Mouse (Mus musculus) gastrocnemius, postnatal 36 days (tissue): Measurements from ENCODE around the gene Cpne4. TPM values are rescaled to one million over a fixed set of nuclear protein-coding genes. Genes with fewer than 3 reads are reported as not detected.

Experiments used
- DNase-seq, 2 experiments: peaks; one replicate each; pipeline ENCODE4 v3.0.0; 2022
- intact Hi-C: fragments of 180-260 bp; cut with DNase I; formaldehyde crosslinking; loops from one replicate; pipeline ENCODE4 v1.15.1; 2025
- long read RNA-seq, 2 experiments: library from polyadenylated mRNA; stranded (forward); transcript quantifications; one replicate each; pipeline ENCODE4 v2.0.0; 2021
- total RNA-seq, 2 experiments: library from RNA; stranded (reverse); gene quantifications; 2 replicates each; pipeline ENCODE4 v1.2.3; 2021

Gene Cpne4
- total RNA-seq, result not detected
- long read RNA-seq, experiment 1, result 0 reads
- long read RNA-seq, experiment 2, result 0 reads

- no peak for DNase-seq
- intact Hi-C loops, result no loop called here
These were observed at the start of gene Cpne4 for GRCm38 (mm10) chr9:104546986-104547385. Gene Cpne4 (plus strand): TSS chr9:104547286.

- no peak for DNase-seq
- intact Hi-C loops, result no loop called here
These were observed 31.9 kb upstream of the Cpne4 start for GRCm38 (mm10) chr9:104515187-104515586.

DNA sequence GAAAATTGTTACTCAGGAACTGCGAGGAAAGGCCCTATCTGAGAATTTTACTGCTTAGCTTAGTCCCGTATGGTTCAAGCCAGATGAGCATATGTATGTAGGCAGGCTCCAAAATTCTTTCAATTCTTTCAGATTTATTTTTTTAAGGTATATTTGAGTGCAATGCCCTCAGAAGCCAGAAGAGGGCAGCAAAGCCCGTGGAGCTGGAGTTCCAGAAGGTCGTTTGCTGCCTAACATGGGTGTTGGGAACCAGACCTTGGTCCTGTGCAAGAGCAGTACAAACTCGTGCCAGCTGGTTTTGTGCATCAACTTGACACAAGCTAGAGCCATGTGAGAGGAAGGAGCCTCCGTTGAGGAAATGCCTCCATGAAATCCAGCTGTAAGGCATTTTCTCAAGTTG lies 11.6 kb upstream of the Cpne4 start:
- intact Hi-C loops, result no loop called here
- DNase-seq, result no peak

GRCm38 (mm10) chr9:104565815-104566214 lies 18.7 kb downstream of the Cpne4 start:
- intact Hi-C loops, result no loop called here
- no peak for DNase-seq

DNA sequence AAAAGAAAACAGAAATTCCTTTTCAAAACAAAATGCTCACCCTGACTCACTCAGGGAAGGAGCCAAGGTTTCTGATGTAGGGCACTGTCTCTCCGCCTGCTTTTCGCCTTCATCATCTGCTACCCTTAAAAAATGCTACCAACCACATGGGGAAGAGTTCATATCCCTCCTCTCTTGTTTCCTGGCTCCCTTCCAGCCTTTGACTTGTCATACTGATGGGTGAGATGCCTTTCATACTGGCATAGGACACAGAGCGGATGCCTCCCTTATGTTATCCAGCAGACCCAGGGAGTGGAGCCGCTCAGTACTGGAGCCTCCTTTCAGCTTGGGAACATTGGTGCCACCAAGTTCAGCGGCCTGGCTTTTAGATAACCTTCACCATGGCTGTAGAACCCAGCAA lies 19.4 kb downstream of the Cpne4 start:
- intact Hi-C loops, result no loop called here
- no peak for DNase-seq

DNA sequence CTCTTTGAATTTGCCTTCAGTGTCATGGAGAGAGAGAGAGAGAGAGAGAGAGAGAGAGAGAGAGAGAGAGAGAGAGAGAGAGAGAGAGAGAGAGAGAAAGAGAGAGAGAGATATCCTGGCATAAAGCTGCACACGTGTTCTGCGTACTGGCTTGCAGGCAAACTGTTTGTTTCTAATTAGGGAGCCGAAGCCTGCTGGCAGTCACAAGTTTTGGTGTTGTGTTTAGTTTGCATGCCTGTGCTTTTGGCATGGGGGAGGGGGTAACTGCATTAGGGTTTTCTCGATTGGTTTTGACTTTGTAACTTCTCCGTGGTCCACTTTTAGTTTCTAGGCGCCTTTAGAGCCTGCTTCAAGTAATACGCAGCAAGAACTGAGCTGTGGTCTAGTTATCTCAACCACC lies 20.0 kb downstream of the Cpne4 start:
- intact Hi-C loops, result no loop called here
- DNase-seq, result no peak

GRCm38 (mm10) chr9:104569480-104570167 lies 22.5 kb downstream of the Cpne4 start:
- DNase-seq, result peak; percentile 21 to 24
- intact Hi-C loops, result loop anchor here (5.0 kb wide), 1 partner anchor 818 kb away; no protein-coding TSS in a partner anchor

- intact Hi-C loops, result loop anchor here (5.0 kb wide), 1 partner anchor 814 kb away; no protein-coding TSS in a partner anchor
- no peak for DNase-seq
These were observed 25.8 kb downstream of the Cpne4 start for GRCm38 (mm10) chr9:104572856-104573255.

DNA sequence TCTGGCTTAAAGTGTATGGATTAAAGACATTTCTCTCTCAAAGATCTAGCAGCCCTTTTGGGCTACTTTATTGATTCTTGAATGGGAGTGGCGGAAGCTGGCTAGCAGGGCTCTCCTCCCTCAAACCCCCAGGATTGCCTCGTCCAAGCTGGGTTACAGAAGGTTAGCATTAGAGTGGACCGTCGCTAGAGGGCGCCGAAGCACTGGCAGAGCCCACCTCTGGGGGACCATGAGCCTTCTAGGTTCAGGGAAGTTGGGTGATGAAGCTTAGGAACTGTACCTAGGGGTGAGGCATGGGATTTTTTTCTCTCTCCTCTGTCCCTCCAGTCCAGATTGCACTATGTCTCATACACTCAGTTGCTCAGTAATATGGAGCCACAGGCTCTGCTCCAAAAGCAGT lies 27.4 kb downstream of the Cpne4 start:
- intact Hi-C loops, result loop anchor here (5.0 kb wide), 1 partner anchor 813 kb away; no protein-coding TSS in a partner anchor
- peak in 1 of 2 experiments; percentile 15 for DNase-seq

GRCm38 (mm10) chr9:104581921-104582624 lies 35.0 kb downstream of the Cpne4 start:
- no peak for DNase-seq
- intact Hi-C loops, result no loop called here

- intact Hi-C loops, result no loop called here
- DNase-seq, result no peak
These were observed 35.6 kb downstream of the Cpne4 start for GRCm38 (mm10) chr9:104582675-104583074.

DNA sequence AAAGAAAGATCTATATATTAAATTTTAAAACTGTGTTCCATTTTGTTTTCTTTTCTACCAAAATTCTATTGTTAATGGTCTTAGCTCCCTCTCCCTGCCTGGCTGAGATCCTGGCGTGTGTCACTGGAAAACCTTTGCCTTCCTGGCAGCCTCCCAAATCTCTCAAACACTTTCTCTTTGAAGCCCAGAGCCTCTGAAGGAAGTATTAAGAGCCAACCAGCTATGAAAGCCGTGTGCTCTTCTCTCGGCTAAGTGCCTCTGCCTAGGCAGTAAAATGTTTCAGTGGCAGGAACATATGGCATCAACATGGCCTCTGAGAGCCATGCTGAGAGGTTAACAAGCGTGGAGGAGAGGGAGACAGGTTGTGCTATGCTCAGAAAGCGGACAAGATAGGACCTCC lies 47.5 kb downstream of the Cpne4 start:
- intact Hi-C loops, result no loop called here
- no peak for DNase-seq

GRCm38 (mm10) chr9:104594979-104595378 lies 47.9 kb downstream of the Cpne4 start:
- intact Hi-C loops, result no loop called here
- no peak for DNase-seq

GRCm38 (mm10) chr9:104612523-104612922 lies 65.4 kb downstream of the Cpne4 start:
- DNase-seq, result no peak
- intact Hi-C loops, result no loop called here

DNA sequence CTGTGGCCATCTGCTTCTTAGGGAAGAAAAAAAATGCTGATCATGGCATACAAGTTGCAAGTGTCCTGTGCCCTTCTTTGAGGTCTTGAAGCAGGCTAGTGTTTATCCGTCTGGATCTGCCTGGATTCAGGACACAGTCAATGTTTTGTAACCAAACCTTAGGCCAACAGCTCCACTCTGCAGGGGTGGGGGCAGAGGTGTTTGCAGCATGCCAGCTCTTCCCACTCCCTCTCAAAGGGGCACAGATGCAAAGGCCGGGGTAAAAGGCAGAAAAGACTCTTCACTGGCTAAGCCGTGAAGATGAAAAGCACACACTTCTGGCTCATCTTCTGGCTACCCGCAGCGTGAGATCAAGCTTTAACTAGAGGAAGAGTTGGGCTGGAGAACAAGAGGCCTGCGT lies 69.6 kb downstream of the Cpne4 start:
- no peak for DNase-seq
- intact Hi-C loops, result no loop called here

DNA sequence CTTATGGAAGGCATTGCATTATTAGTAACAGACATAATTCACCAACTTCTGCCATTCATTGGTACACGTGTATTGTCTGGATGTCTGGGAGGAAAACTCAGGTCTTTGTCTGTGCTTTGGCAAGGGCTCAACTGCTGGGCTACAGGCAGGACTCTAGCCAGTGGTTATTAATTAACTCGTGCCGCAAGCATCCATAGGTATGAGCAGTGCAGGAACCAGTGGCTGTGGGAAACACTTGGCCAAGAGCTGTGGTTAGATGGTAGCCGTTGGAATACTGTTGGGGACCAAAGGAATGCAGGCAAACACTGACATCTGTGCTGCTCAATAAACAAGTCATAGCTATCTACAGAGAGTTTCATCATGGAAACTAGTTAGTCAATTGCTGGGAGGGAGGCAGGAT lies 76.5 kb downstream of the Cpne4 start:
- intact Hi-C loops, result no loop called here
- no peak for DNase-seq

DNA sequence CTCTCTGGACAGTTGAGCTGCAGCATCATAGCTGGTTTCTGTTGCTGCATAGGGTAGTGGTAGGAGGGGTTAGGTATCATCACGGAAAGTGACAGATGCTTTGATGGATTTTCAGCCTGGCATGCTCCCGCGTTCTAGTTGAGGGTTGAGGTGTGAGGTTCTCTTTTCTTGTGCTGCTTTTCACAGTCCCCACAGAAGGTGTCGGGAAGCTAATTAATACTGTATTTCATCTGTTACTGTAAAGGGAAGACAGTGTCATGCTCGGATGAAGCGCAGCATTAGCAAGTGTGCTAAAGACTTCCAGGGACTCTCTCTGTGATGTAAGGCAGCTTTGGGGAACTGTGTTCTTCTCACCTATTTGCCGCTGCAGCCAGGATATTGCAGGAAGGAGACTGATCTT lies 80.7 kb downstream of the Cpne4 start:
- intact Hi-C loops, result no loop called here
- DNase-seq, result no peak

DNA sequence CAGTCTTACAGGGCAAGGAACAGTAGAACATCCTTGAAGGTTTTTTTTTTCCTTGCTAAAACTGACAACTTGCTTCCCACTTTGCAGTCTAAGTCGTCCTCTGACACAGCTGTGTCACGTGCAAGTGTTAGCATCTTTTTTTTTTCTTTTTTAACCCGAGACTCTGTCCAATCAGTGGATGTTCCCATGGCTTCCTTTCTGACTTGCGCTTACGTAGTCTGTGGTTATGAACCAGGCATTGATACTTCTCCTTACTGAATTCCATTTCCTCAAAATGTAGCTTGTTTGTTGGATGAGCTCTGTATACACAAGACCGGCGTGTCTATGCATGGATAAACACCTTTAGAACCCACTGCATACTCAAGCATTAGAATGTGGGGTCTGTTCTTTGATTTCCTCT lies 82.2 kb downstream of the Cpne4 start:
- DNase-seq, result no peak
- intact Hi-C loops, result no loop called here

DNA sequence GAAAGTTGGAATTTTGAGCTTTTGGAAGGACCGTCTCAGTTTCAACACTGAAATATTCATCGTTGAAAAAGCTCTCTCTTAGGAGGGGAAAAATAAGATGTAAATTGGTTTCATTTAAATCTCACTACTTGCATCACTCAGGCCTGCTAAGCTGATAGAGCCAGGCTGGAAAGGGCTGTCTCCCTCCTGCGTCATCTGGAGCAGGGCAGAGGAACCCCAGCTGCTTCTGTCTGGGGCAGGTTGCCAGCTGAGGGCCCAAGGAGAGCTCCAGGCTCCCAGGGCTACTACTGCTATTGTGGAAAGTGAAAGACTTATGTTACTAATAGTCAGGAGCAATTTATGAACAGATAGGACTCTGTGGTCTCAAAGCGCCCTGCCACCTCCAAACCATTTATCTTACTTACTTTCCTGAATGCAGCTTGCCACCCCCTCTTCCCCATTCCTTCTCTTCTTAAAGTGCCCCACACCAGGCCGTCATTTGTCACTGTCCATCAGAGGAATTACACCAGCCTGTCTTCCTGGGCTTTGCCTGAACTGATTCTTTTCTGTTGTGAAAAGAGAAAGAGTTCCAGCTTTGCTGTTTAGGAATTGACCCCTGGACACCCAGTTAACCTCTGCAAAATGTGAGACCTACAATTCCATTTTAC lies 99.4 kb downstream of the Cpne4 start:
- DNase-seq, result no peak
- intact Hi-C loops, result no loop called here

DNA sequence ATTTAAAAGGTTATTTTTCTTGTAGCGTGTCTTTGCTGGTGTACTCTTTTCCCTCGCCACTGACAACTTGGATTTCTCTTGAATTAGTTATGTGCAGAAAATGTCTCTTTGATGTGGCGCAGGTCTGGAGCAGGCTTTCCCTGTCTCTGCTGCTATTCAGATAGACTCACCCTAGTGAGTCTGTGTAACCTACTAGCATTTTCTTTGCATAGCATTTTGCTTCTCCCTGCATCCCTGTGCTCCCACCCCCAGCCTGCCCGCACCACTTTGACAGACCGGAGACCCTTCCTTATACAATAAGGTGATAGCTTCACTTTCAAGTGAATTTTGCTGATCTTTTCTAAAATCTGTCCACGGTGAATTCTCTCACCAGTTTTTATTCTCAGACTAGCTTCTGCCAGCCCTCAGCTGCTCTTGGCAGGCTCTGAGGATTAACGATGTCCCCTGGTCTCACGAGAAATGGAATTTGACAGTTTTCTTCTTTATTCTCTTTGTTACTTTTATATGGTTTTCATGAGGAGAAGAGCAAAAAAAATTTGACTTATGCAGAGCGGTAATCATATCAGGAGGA lies 105.7 kb downstream of the Cpne4 start:
- DNase-seq, result no peak
- intact Hi-C loops, result no loop called here

GRCm38 (mm10) chr9:104659758-104660157 lies 112.7 kb downstream of the Cpne4 start:
- intact Hi-C loops, result no loop called here
- no peak for DNase-seq
